Mouse (Mus musculus) cerebellum, adult 11 months (tissue): ENCODE measurements around the gene Psme1.
A peak's percentile ranks its signal among the peaks of the same experiment; 100 is the strongest.

ENCODE experiments used
- DNase-seq: peaks from one replicate; pipeline ENCODE4 v3.0.0; 2022

Psme1 gene

GRCm38 (mm10) chr14:55575302-55575701, 2.6 kb upstream of the Psme1 start, which contains the start of gene Fitm1:
TSS of gene Fitm1 (plus strand) at chr14:55575617.
- DNase-seq = no peak

- DNase-seq = no peak
Observed at GRCm38 (mm10) chr14:55575711-55576110, 2.2 kb upstream of the Psme1 start.

- DNase-seq = no peak
Observed at GRCm38 (mm10) chr14:55576376-55576775, 1.5 kb upstream of the Psme1 start.

GRCm38 (mm10) chr14:55578668-55579269, 846 bp downstream of the Psme1 start:
- DNase-seq = peak; percentile 54

GRCm38 (mm10) chr14:55579511-55580496, 1.9 kb downstream of the Psme1 start:
- no peak for DNase-seq

GRCm38 (mm10) chr14:55580731-55581130, 2.8 kb downstream of the Psme1 start:
- no peak for DNase-seq

GRCm38 (mm10) chr14:55581981-55582681, 4.2 kb downstream of the Psme1 start:
- DNase-seq = no peak

GRCm38 (mm10) chr14:55584303-55584701, 6.4 kb downstream of the Psme1 start:
- no peak for DNase-seq

- DNase-seq = peak; percentile 77
Observed at GRCm38 (mm10) chr14:55584702-55585565, 7.0 kb downstream of the Psme1 start, which contains the start of gene Emc9. TSS of gene Emc9 (minus strand) at chr14:55585302.

GRCm38 (mm10) chr14:55585566-55585960, 7.6 kb downstream of the Psme1 start:
- DNase-seq = no peak

- no peak for DNase-seq
Observed at GRCm38 (mm10) chr14:55586149-55586548, 8.2 kb downstream of the Psme1 start.

- DNase-seq = no peak
Observed at GRCm38 (mm10) chr14:55589271-55589670, 11.3 kb downstream of the Psme1 start.

GRCm38 (mm10) chr14:55589771-55590448, 12.0 kb downstream of the Psme1 start:
- DNase-seq = no peak

- DNase-seq = peak; percentile 73
Observed at GRCm38 (mm10) chr14:55590748-55591330, 12.9 kb downstream of the Psme1 start, which contains the start of gene Psme2. TSS of gene Psme2 (minus strand) at chr14:55591113.

- peak; percentile 89 for DNase-seq
Observed at GRCm38 (mm10) chr14:55591331-55591891, 13.5 kb downstream of the Psme1 start, which contains the start of gene Rnf31. TSS of gene Rnf31 (plus strand) at chr14:55591708.

GRCm38 (mm10) chr14:55592226-55592625, 14.3 kb downstream of the Psme1 start:
- DNase-seq = peak; percentile 45

GRCm38 (mm10) chr14:55596036-55596690, 18.2 kb downstream of the Psme1 start:
- no peak for DNase-seq

- no peak for DNase-seq
Observed at GRCm38 (mm10) chr14:55598521-55599390, 20.8 kb downstream of the Psme1 start.

GRCm38 (mm10) chr14:55603271-55603632, 25.3 kb downstream of the Psme1 start, which contains the start of gene Irf9:
TSS of gene Irf9 (plus strand) at chr14:55603571.
- no peak for DNase-seq
